Mouse (Mus musculus) midbrain, embryonic 11.5 days (tissue): ENCODE measurements around the gene Olfr812. TPM values are rescaled to one million over a fixed set of nuclear protein-coding genes. Genes with fewer than 3 reads are reported as not detected.

Experiments
- polyA plus RNA-seq: library from polyadenylated mRNA; unstranded; fragments of >200 nt; fragmentation: Nextera tagmentation; extraction: Ambion mirVana; gene quantifications from 2 replicates; pipeline ENCODE4 v1.2.1, GENCODE M21; 2014

Olfr812 gene
- polyA plus RNA-seq, 1 experiment from 2014 or later, result not detected

Other genes with a start within 250 kb of the Olfr812 start
- not detected in 2 replicates for gene Olfr796, start 233.5 kb downstream of the Olfr812 start, polyA plus RNA-seq
- not detected in 2 replicates for gene Olfr798, start 218.2 kb downstream of the Olfr812 start, polyA plus RNA-seq
- not detected in 2 replicates for gene Olfr799, start 208.6 kb downstream of the Olfr812 start, polyA plus RNA-seq
- gene Olfr800, start 188.4 kb downstream of the Olfr812 start, polyA plus RNA-seq, result not detected in 2 replicates
- not detected in 2 replicates for gene Olfr801, start 172.2 kb downstream of the Olfr812 start, polyA plus RNA-seq
- gene Olfr802, start 157.9 kb downstream of the Olfr812 start, polyA plus RNA-seq, result not detected in 2 replicates
- gene Olfr803, start 151.8 kb downstream of the Olfr812 start, polyA plus RNA-seq, result not detected in 2 replicates
- gene Olfr804, start 142.9 kb downstream of the Olfr812 start, polyA plus RNA-seq, result not detected in 2 replicates
- gene Olfr805, start 116.7 kb downstream of the Olfr812 start, polyA plus RNA-seq, result not detected in 2 replicates
- not detected in 2 replicates for gene Olfr806, start 104.2 kb downstream of the Olfr812 start, polyA plus RNA-seq
- not detected in 2 replicates for gene Olfr807, start 88.3 kb downstream of the Olfr812 start, polyA plus RNA-seq
- gene Olfr808, start 80.6 kb downstream of the Olfr812 start, polyA plus RNA-seq, result not detected in 2 replicates
- not detected in 2 replicates for gene Olfr809, start 71.5 kb downstream of the Olfr812 start, polyA plus RNA-seq
- gene Olfr810, start 51.2 kb downstream of the Olfr812 start, polyA plus RNA-seq, result not detected in 2 replicates
- not detected in 2 replicates for gene Olfr811, start 41.7 kb downstream of the Olfr812 start, polyA plus RNA-seq
- not detected in 2 replicates for gene Olfr813, start 9.3 kb upstream of the Olfr812 start, polyA plus RNA-seq
- gene Olfr814, start 33.8 kb upstream of the Olfr812 start, polyA plus RNA-seq, result not detected in 2 replicates
- not detected in 2 replicates for gene Olfr815, start 59.8 kb upstream of the Olfr812 start, polyA plus RNA-seq
- gene Olfr816, start 69.5 kb upstream of the Olfr812 start, polyA plus RNA-seq, result not detected in 2 replicates
- gene Olfr818, start 103.0 kb upstream of the Olfr812 start, polyA plus RNA-seq, result not detected in 2 replicates
- gene Olfr819, start 121.2 kb upstream of the Olfr812 start, polyA plus RNA-seq, result not detected in 2 replicates
- not detected in 2 replicates for gene Olfr247, start 130.0 kb upstream of the Olfr812 start, polyA plus RNA-seq
- not detected in 2 replicates for gene Gm10310, start 139.0 kb upstream of the Olfr812 start, polyA plus RNA-seq
- not detected in 2 replicates for gene Olfr820, start 166.5 kb upstream of the Olfr812 start, polyA plus RNA-seq
- not detected in 2 replicates for gene Olfr821, start 184.3 kb upstream of the Olfr812 start, polyA plus RNA-seq
- not detected in 2 replicates for gene Olfr822, start 225.1 kb upstream of the Olfr812 start, polyA plus RNA-seq